Mouse (Mus musculus): ENCODE data around the gene Sox14.

Gene Sox14

DNA sequence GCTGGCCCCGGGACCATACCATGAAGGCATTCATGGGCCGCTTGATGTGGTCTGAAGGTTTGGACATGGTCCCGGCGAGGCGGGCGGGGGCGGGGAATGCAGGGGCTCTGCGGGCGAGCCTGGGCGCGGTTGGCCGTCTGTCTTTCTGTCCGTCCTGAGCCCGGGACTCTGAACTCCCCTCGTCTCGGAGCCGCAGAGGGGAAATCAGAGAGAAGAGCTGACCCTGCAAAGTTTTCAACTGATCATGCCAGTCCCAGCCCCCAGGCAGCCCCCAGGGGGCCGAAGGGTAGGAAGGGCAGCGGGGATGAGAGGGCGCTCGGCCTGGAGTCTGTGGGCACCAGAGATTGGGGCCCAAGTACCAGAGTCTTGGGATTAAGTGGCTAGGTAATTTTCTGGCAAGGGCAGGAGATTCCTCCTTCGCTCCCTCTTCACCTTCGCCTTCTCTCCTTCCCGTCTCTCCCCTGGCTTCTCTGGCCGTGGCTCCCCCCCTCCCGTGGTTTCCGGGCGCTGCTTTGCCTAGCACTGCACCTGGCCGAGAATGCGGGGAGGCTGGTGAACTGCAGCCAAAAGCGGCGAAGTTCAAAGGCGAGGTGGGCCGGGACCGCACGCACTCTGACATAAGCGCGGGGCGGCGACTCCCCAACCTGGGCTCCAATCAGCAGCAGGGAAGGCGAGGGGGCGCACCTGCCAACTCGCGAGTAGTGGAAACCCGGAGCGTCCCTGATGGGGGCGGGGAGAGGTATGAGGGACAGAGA is at the start of gene Sox14:
Gene Sox14 (minus strand): TSS at position 553 of the 755 bp plus-strand sequence.
- no peak for DNase-seq (ENCODE audit: low spot score)

DNA sequence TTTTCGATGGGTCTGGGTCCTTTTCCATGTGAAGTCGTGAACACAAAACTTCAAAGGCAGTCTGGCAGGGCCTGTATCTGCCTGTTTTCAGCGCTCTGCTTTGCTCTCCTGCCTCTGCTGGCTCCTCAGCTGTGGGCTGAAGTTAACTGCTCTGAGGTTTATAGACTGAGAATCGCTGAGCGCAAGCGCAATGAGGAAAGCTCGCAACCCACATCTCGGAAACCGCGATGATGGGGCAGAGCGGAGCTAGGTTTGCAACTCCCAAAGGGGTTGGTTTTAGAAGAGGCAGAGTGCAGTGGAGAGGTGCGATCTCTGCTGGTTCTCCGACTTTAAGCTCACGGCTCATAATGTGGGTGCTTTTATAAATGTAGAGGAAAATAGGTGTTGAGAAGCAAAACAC is 3.3 kb upstream of the Sox14 start:
- DNase-seq (ENCODE audit: low spot score): no peak

DNA sequence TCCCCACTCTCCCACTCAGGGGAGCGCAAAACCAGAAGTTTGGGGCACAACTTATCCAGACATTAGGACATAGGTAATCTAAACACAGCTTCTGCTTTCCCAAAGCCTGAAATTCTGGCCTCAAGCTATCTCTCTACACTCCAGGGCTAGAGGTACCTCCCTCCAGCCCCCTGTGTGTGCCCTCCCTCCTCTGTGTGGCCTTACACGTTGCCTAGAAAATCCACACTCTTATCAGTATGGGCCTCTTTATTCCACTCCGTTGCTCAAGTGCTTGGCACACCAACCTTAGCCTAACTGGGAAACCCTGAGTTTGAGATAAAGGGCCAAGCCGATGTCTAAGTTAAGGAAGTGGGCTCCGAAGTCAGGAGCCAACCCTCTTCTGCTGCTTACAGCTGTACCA is 2.6 kb upstream of the Sox14 start:
- no peak for DNase-seq (ENCODE audit: low spot score)

DNA sequence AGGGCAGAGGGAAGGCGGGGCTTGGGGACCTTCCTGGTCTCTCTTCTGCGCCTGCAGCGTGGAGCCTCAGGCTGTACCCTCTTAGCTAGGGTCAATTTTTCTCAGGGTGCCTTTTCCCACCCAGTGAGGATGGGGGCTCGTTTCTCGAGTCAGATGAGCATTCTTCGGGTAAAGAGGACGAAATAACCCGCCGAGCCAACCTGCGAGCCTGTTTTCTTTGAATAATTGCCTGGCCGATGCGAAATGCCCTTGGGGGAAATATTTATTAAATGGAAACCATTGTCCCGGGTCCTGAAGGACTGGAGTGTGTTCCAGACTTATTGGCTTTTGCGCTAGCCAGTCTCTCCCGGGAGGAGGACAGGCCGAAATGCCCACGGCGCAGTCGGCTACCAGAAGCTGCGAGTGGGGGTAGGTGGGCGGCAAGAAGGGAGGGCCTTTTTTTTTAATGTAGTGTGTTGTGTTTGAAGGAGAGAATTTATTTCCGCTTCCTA is 1.1 kb upstream of the Sox14 start:
- DNase-seq (ENCODE audit: low spot score): no peak

DNA sequence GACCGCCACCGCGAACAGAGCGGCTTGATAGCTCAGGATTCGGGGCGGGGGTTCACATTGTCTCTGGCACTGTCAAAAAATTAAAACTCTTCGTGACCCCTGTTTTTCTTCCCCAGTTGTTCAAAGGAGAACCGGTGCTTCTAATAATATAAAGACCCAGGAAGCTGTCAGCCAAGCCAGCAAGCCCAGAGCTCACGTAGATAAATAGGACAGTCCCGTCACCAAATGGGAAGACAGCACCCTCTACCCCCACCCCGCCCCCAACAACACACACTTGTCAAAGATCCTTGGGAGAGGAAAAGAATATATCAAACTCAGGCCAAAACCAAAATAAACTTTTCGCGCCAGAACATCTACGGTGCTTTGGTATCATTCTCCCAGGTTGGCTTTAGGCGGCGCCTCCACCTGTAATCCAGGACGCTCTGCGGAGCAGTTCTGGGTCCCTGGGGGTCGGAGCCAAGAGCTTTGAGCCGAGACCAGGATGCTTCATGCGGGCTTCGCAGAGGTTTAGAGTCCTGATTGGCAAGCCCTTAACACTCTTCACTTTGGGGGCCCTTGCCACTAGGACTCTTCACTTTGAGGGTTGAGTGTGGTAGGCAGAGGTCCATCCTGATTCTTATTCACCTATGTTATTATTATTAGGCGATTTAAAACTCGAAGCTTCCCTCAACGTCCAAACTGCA is 544 bp upstream of the Sox14 start:
- no peak for DNase-seq (ENCODE audit: low spot score)

DNA sequence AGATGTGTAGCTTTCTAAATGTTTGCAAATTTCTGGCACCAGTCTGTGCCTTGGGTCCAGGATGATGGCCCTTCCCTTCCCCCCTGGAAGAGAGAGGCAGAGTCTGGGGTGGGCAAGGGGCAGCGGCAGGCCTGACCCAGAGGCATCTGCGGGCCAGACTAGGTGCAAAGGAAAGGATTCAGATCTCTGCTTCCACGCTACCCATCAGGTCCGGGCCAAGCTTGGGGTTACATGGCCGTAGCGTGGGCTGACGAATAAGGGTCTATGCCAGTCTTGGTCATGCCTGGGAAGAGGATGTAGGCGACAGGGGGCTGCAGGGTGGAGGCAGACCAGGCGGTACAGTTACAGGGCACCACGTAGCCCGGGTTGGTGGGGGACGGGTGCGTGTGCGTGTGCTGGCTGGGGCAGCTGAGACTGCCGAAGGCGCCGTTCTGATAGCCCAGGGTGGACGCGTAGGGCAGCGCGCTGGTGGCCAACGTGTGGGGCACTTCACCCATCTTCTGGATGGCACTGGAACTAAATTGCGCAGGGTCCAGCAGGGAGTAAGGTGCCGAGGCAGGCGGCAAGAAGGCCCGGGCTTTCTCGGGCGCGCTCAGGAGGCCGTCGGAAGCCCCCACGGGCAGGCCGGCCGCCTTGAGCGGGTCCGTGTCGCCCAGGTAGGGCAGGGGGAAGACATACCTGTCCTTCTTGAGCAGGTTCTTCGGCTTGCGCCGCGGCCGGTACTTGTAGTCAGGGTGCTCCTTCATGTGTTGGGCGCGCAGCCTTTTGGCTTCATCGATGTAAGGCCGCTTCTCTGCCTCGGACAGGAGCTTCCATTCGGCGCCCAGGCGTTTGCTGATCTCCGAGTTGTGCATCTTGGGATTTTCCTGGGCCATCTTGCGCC is 994 bp downstream of the Sox14 start:
- DNase-seq (ENCODE audit: low spot score): no peak

DNA sequence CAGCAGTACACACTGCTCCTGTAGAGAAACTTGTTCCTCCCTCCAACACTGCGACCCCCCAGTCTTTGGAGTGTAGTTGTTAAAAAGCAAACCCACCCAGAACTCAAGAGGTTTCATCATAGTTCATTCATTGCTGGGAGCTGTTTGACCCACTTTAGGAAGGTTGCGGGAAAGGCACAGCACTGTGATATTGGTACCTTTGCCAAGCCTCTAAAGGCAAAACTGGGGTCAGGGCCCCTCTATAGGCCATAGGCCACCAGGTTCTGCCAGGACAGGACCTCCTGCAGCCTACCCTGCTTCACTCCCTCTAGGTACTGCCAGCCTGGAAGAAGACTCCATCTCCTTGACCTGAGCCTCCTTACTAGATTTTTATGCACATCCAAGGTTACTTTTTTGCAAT is 2.2 kb downstream of the Sox14 start:
- no peak for DNase-seq (ENCODE audit: low spot score)

DNA sequence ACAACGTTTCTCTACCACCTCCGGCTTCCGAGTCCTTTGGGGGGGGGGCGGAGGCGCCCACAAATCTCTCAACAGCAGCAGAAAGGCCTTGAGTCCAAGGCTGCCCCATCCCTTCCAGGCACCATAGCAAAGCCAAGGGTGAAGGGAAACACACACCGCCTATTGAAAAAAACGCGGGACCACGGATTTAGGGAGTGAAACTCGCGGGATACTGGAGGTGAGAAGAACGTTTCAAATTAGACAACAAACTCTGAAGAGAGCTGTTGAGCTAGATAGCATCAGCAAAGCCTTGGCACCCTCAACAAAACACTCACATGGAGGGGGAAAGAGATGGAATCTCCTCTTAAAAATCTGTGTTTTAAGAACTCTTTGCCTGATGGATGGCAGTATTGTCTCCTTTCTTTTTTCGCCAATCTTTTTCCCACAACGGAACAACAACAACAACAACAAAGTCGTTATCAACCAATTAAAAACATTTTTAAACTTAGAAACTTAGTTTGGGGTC is 2.8 kb downstream of the Sox14 start:
- no peak for DNase-seq (ENCODE audit: low spot score)

DNA sequence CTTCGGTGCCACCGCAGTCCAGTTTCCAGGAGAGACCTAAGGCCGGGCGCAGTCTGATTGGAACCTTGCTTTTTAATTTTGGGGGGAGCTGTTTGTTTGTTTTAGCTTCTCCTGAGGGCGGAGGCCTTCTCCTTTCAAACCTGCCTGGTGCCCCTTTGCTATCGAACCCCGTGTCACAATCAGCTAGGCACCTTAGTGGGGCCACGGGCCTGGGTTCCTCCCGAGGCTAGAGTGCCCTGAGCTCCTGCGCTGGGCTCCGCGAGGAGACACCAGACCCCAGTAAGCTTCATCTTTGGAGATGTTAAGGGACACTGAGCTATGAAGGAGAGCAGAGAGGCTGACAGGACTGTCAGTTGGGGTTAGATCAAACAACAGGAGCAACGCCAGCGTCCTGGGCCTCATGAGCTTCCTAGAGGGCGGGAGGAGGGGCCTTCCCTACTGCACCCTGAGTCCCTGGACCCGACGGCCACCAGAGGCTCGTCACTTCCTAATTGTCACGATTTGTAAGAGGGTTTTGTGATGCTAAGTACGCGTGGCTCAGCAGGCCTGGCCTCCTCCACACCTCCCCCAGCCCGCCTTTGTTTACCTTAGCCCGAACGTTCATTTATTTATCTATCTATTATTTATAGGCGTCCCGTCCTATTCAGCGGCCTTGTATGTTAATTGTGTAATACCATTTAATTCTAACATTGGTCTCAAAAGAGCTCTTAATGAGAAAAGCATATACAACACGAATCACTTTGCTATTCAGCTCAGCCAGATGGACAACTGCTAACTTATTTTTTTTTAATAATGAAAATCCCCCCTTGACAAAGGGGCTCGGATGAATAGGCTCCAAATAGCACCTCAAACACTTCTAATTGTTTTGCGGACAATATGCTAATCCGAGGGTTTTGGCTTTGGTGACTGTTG is 3.5 kb downstream of the Sox14 start:
- DNase-seq (ENCODE audit: low spot score): no peak

DNA sequence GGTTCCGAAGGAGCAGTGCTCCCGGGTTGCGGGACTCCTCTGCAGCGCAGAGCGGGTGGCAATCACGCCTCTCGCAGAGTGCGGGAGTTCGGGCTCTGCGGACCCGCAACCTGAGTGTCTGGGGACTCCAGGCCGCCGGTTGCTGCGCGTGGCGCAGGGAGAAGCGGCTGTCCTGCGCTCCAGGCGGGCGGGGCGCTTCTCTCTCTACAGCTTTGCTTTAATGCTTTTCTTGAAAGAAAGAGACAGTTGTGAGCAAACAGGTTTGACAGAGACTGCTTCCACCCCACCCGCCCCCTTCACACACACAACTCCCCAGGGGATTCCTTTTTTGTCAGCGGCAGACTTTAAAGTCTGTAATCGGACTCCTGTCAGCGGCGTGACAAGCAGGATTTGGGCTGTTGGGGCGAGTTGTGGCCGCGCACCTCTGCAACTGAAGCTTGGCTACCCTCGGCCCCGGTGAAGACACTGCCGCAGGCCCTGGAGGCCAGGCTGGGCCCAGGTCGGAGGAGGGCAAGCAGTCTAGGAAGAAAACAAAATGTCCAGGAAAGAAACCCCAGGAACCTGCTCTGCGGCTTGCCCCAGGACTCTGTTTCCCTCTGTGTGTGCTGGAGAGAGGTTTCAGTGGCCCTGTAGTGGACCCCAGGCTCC is 4.3 kb downstream of the Sox14 start:
- no peak for DNase-seq (ENCODE audit: low spot score)

DNA sequence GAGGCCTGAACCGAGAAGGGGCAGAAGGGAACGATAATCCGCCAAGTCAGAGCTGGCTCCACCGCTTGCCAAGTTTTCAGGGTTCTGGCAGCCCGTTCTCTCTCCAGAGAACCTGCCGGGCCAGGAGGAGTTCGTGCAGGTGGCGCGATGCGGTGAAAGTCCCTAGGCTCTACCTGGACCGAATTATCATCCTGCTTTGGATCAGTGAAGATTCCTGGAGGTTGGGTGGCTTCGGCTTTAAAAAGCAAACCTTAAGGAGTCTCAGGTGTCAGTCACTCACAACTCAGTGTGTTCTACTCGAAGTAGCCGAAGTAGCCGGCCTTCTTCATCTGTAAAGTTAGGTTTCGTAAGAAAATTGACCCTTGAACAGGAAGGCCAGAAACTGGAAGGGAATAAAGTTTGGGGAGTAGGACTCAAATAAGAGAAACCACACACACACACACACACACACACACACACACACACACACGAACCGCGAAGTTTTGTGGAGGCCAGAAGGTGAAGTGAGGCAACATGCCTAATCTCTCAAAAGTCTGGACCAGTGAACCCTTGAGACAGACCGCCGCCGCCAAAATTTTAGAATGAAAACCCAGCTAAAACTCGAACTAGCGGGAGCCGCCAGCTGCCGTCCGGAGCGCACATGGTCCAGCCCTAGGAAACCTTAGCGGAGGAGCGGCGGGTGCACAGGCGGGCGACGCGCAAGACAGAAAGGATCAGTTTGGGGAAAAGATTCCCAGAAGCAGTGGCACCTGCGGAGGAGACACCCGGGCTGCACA is 5.0 kb downstream of the Sox14 start:
- no peak for DNase-seq (ENCODE audit: low spot score)

DNA sequence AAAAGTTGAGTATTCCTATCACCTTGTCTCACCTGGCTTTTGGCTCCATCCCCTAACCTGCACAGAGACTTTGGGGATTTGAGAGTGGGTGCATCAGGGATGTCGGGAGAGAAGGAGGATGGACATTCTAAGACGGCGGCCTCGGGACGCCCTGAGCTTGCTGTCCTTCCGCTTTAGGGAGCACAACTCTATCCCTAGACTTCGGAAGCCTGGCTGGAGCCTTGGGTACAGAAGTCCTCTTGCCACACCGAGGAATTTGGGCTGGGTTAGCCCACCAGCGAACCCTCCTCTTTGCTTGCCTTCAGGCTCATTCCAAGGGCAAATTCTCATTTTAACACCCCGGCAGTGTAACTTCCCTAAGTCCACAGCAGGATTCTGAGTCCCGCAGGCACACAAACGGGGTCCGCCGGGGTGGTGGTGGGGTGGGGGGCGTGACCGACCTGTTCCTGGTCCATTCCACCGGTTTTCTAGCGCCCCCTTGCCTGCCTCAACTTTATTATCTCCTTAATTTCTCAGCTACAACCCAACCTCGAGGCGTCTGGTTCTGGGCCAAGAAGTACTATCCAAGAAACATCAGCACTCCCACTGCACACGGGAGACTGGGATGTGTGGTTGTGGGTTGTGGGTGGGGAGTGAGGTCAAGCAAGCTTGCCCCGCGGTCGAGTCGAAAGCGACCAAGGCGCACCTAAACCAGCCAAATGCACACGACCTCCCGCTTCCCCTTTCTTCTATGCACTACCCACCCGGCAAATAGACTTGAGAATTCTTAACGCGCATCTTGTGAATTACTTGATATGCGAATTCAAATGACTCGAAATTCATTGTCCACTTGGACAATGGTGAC is 5.8 kb downstream of the Sox14 start:
- no peak for DNase-seq (ENCODE audit: low spot score)

DNA sequence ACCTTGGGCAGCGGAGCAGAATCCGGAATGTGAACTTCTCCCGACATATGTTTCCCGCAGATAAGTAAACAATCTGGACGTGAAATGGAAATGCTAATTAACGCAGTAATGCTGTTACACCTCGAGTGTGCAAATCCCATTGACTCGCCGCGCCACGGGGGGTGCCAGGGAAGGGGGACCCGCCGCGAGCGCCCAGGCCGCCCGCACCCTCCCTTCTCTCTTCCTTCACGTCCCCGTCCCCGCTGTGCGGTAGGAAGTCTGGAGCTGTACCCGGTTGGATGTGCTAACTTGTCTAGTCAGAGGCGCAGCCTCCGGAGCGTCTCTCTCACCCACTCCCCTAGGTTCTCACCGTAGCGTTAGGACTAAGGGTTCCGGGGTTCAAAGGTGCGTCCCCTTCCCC is 6.7 kb downstream of the Sox14 start:
- DNase-seq (ENCODE audit: low spot score): no peak

DNA sequence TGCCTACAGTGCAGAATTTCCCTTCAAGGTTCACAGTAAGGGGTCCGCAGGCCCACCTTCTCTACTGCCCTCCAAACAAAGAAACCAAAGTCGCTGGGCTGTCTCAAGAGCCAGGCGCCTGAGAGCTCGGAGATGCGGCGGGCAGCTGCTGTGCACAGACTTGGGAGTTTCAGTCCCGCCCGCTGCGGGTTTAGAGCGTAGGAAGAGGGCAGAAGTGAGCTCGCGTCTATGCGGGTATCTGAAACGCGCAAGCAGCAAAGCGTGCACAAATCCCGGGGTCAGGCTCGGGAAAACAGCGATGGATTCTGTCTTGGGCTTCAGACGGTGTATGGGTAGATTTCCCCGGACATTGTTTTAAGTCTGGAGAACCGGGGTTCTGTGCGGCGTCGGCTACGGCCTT is 7.4 kb downstream of the Sox14 start:
- no peak for DNase-seq (ENCODE audit: low spot score)

DNA sequence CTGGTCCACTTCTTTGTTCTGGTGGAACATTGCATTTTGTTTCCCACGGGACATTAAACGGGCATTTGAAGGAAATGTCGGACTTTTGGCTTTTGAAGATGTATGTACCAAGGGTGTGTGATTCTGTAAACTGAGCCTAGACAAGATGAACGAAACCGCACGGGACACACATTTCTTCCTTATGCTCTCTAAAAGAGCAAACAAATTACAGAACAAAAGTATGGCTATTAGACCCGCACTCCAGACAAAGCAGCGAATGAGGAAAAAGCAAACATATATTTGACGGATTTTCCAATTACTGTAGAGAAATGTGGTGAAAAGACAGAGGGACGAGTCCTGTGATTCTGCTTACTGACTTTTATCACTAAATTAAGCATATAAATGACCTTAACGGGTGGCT is 7.9 kb downstream of the Sox14 start:
- no peak for DNase-seq (ENCODE audit: low spot score)

DNA sequence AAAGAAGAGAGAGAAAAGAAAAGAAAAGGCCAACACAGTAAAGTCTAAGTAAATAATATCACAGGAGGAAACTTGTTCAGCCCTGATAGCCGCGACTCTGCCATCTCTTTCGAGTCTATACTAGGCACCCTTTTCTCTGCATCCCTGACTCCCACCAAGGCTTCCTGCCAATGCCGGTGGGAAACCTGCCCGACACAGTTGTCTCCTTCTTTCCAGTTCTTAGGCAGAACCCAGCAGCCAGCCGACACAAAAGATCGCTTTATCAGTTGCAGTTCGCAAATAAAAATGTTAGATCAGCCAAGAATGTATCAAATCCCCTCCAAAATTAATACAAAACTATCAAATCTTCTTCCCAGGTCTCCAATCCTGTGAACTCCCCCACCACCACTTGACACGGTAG is 13.0 kb downstream of the Sox14 start:
- no peak for DNase-seq (ENCODE audit: low spot score)

DNA sequence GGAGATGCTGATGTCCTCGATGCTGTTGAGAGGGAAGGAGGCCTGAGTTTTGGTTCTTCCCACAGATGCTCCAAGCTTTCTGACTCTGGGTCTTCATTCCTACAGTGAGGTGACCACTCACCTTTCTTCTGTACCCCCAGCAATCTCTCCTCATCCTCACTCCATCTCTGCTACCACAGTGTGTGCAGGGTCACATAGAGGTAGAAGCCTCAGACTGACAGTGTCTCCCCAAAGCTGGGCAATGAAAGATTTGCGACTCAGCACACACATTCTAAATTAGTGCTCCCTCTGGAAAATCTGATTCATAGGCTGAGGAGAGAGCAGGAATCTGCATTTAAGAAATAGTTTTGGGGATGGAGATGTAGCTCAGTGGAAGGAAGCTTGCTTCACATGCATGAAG is 21.5 kb downstream of the Sox14 start:
- no peak for DNase-seq (ENCODE audit: low spot score)

DNA sequence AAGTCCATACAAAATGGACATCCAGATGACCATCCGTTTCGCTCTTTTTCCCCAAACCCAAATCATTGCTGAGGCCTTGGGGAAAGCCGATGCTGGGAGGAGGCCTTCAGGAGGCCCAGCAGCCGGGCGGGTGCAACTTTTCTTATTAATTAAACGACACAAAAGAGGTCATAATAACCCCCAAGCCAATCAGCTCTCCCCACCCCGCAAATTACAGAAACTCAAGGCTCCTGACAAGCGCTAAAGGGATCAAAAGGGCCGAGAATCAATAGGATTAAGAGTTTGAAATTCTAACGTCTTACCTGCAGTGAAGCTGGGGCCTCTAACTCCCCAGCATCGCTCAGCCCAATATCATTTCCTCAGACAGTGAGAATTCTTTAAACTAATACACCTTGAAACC is 22.6 kb downstream of the Sox14 start:
- DNase-seq (ENCODE audit: low spot score): no peak

DNA sequence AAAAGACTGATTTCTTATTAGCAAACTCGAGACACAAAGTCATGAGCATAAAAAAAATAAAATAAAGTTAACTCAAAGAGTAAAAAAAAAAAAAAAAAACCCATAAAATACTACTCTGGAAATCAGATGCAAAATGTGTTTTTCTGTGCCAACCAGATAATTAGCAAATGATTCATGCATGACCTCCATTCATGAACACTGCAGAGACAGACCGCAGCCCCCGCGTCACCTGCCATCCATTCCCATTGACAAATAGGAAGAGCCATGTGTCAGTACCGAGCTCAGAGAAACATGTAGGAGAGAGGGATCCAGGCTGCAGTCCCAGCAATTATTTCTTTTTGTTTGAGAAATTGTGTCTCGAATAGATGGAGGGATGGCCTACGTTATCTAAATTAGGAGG is 25.6 kb downstream of the Sox14 start:
- DNase-seq (ENCODE audit: low spot score): no peak
